Mouse (Mus musculus) kidney, embryonic 14.5 days (tissue): ENCODE measurements around the gene Fndc1. TPM values are rescaled to one million over a fixed set of nuclear protein-coding genes. Genes with fewer than 3 reads are reported as not detected.

Source experiments
- ATAC-seq: fragments of 200-750 bp; cut with Nextera tagmentation; 2 replicates; pipeline ENCODE4 v1.8.0; 2017; ENCODE audit warnings: moderate number of reproducible peaks, mild to moderate bottlenecking, moderate TSS enrichment, moderate library complexity; ENCODE audit not compliant: low FRiP score, low TSS enrichment
- H3K27ac ChIP-seq: fragments of 300-500 bp; sonication (generic); 2 replicates; pipeline ENCODE4 v1.5.1; 2014; ENCODE audit warnings: low read depth, mild to moderate bottlenecking, low read length, moderate library complexity, mixed read lengths
- H3K27me3 ChIP-seq: fragments of 300-500 bp; sonication (generic); 2 replicates; pipeline ENCODE4 v1.6.1; 2014; ENCODE audit warnings: mild to moderate bottlenecking, low read length; ENCODE audit not compliant: control insufficient read depth, insufficient read depth
- H3K36me3 ChIP-seq: fragments of 300-500 bp; sonication (generic); 2 replicates; pipeline ENCODE4 v1.6.1; 2014; ENCODE audit warnings: low read length, mixed read lengths; ENCODE audit not compliant: control insufficient read depth, insufficient read depth
- H3K4me1 ChIP-seq: fragments of 300-500 bp; sonication (generic); 2 replicates; pipeline ENCODE4 v1.6.1; 2014; ENCODE audit warnings: low read length, mixed read lengths; ENCODE audit not compliant: control insufficient read depth, insufficient read depth
- H3K4me2 ChIP-seq: fragments of 300-500 bp; sonication (generic); replicated peaks from 2 replicates; pipeline ENCODE4 v1.6.1; 2014; ENCODE audit warnings: low read depth, mild to moderate bottlenecking, low read length
- H3K4me3 ChIP-seq: fragments of 300-500 bp; sonication (generic); 2 replicates; pipeline ENCODE4 v1.5.1; 2014; ENCODE audit warnings: mild to moderate bottlenecking, low read length
- H3K9ac ChIP-seq: fragments of 300-500 bp; sonication (generic); 2 replicates; pipeline ENCODE4 v1.6.1; 2014; ENCODE audit warnings: low read depth, mild to moderate bottlenecking, low read length, moderate library complexity
- H3K9me3 ChIP-seq: fragments of 300-500 bp; sonication (generic); 2 replicates; pipeline ENCODE4 v1.6.1; 2016; ENCODE audit warnings: low read length; ENCODE audit not compliant: control insufficient read depth
- WGBS: fragments of 180-500 bp; shearing (Covaris S2); extraction: QIAGEN DNeasy Blood & Tissue Kit; methylation state at CpG from one replicate; pipeline ENCODE4 v1.1.7; 2014; 5-methylcytosine and 5-hydroxymethylcytosine counted together
- polyA plus RNA-seq: library from polyadenylated mRNA; unstranded; fragments of >200 nt; fragmentation: Nextera tagmentation; extraction: Ambion mirVana; gene quantifications from 2 replicates; pipeline ENCODE4 v1.2.1, GENCODE M21; 2014

The Fndc1 gene
- 0.11 and 0.24 TPM in 2 replicates for polyA plus RNA-seq

DNA sequence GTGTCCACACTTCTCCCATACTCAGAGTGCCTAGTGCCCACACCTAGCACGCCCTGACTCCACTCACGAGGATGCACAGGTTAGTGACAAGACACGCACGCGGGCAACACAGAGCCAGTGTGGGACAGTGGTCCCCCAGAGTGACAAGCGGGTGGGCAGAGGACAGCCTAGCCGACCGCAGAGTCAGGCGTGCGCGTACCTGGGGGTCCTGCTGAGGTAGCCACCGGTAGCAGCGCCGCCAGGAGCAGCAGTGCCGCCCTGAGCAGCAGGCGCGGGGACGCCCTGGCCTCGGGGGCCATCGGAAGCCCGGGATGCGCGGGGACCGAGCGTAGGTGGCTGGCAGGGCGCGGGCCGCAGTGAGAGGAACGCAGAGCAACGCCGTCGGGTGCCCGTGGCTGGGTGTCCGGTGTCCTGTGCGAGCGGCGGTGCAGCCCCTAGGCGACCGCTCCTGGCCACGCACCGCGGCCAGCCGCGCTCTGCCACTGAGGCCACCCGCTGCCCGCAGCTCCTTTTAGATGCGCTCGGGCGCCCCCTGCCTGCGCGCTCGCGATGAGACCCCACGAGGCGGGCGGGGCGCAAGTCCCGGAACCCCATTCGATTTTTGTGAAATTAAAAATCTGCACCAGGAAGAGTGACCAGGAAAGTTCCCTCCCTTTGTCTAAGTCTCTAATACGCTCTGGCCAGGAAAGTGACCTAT, at the start of gene Fndc1:
Gene Fndc1, minus strand, starts transcription at position 484 of the 697 bp plus-strand sequence.
- H3K27me3 ChIP-seq: peaks cover 32% of the 10 kb centered on the region
- H3K4me1 ChIP-seq: 0 out of 2 replicates have a peak, but pooled peaks cover 5% of the 10 kb centered on the region
- no peaks in the 10 kb centered on the region for H3K36me3 ChIP-seq
- 2% methylated on average over 57 of the region's 60 CpGs for WGBS
- ATAC-seq: peak; percentile 79
- no peaks in the 10 kb centered on the region for H3K9me3 ChIP-seq
- H3K4me3 ChIP-seq: peak within 1 kb of the TSS; percentile 48
- H3K27ac ChIP-seq: no peak within 1 kb of the TSS
- peak within 1 kb of the TSS; percentile 46; the same call in 1 of the 2 replicates for H3K9ac ChIP-seq
- H3K4me2 ChIP-seq: peak within 1 kb of the TSS; percentile 98

DNA sequence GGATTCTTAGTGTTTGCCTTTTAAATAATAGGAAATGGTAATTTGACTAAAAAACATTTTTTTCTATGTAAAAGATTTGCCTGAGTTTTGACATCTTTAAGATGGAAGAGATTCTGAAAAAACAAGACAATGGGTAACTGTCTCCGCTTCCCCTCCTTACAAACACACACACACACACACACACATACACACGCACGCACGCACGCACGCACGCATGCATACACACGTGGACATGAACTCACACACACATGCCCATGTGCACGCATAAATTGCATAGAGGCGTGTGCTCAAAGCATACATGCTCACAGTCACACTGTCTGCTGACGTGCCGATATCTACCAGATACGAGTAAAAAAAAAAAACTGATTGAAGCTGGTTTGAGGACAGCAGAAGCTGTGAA, 49.4 kb upstream of the Fndc1 start:
- 80% methylated on average over 13 of the region's 13 CpGs for WGBS
- no peaks in the 10 kb centered on the region for H3K9me3 ChIP-seq
- H3K27me3 ChIP-seq: no peaks in the 10 kb centered on the region
- no peaks in the 10 kb centered on the region for H3K36me3 ChIP-seq
- H3K4me1 ChIP-seq: peaks cover 12% of the 10 kb centered on the region; the same call in 1 of the 2 replicates
- H3K4me2 ChIP-seq: peak overlapping the region; percentile 15; the same call in 1 of the 2 replicates
- H3K4me3 ChIP-seq: no peak overlapping the region
- no peak overlapping the region for H3K27ac ChIP-seq
- ATAC-seq: no peak
- H3K9ac ChIP-seq: no peak overlapping the region

DNA sequence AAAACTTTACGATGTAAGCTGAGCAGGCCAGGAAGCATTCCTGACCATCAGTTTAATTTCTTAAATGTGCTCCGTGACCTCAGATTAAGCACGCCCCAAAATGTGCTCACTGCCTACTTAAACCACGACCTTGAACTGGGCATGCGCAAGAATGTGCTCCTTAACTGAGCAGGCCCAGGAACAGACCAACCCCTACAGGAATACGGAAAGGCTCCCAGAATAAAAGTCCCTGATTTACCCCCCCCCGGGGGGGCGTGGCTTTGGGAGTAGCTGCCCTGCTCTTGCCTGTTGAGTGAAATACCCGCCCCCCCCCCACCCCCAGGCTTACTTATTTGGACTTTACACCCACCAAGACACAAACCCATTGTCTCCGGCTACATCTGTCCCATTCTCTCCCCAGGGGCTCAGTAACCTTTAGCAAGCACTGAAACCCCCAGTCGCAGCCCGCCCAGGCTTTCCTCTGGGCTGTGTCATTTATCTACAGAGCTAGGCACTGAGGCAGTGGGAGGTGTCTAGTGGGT, 48.9 kb upstream of the Fndc1 start:
- ATAC-seq: peak; percentile 61; the same call in 1 of the 2 replicates
- Histone ChIP-seq H3K27me3 (no peaks in the 10 kb centered on the region), H3K4me3 (no peak overlapping the region), H3K9me3 (no peaks in the 10 kb centered on the region), H3K27ac (no peak overlapping the region), H3K36me3 (no peaks in the 10 kb centered on the region), H3K4me1 (peaks cover 12% of the 10 kb centered on the region; the same call in 1 of the 2 replicates), H3K9ac (no peak overlapping the region), H3K4me2 (peak overlapping the region; percentile 15; the same call in 1 of the 2 replicates)
- WGBS: 24% methylated on average over 12 of the region's 12 CpGs

DNA sequence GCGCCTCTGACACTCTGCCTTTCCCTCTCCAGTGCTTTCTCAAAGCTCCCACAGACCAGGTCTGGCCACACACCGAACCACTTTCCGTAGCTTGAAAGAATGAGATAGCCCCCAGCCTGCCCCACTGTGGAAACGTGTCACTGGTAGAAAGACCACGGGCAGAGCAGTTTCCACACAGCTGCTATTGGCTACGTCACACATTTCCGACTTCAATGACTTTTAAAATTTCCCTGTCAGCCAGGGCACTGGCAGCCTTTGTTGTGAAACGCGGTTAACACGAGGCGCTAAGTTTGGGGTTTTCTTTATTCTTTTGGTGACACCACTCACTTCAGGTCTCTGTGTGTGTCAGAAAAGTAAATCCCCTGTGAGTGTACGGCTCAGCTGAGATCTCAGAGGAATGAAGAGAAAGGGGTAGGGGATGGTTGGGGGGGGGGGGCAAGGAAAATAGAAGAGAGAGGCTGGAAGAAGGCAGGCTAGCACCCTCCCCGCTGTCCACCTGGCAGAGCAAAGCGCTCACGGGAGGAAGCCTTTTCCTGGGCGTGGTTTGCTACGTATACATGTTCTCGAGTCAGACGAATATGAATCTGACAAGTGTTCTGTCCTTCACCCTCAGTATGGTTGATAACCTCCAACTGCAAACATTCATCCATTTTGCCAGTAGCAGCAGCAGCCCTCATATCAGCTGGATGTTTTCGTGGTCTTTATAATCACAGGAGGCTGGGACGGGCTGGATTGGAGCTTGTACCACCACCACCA, 47.9 kb upstream of the Fndc1 start:
- Histone ChIP-seq H3K9ac (no peak overlapping the region), H3K36me3 (no peaks in the 10 kb centered on the region), H3K9me3 (no peaks in the 10 kb centered on the region), H3K27ac (no peak overlapping the region; the same call in 1 of the 2 replicates), H3K4me2 (no peak overlapping the region), H3K27me3 (no peaks in the 10 kb centered on the region), H3K4me3 (no peak overlapping the region), H3K4me1 (peaks cover 12% of the 10 kb centered on the region; the same call in 1 of the 2 replicates)
- ATAC-seq: no peak
- 87% methylated on average over 21 of the region's 21 CpGs for WGBS

DNA sequence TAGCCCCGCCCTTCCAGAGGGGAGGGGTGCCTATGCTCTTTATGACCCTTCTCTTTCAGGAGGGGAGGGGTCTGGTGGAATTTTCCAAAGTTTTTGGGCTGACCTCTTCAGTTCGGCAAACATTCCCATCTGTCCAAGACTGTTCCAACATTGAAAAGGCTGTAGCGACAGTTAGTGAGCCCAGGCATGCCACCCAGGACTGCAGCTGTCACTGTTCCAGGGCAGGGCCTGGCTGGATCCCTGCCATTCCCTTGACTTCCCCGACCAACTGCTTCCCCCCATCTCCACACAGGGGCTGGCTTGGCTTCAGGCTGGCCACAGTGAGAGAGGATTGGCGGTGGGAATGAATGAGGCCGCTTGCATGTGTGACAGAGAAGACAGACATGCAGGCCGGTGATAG, 46.3 kb upstream of the Fndc1 start:
- Histone ChIP-seq H3K9ac (no peak overlapping the region), H3K4me1 (peaks cover 12% of the 10 kb centered on the region; the same call in 1 of the 2 replicates), H3K27ac (no peak overlapping the region), H3K27me3 (no peaks in the 10 kb centered on the region), H3K9me3 (no peaks in the 10 kb centered on the region), H3K36me3 (no peaks in the 10 kb centered on the region), H3K4me2 (no peak overlapping the region), H3K4me3 (no peak overlapping the region)
- 75% methylated on average over 7 of the region's 7 CpGs for WGBS
- ATAC-seq: no peak

DNA sequence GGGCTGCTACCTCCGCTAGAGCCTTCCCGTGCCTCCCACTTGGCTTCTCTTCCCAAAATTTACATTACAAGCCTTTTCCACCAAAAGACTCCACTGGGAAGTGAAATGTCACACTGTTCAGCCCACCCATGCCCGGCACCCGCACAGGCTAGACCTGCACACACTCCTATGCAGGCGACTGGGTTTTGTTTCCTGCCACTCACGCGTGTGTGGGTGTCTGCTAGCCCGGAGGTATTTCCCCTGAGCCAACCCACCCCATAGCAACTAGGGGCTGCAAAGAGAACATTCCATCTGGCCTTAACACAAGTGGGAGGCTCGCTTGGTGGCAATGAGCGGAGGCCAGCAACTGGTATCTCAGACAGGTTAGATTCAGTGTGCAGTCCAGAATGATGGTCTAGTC, 44.7 kb upstream of the Fndc1 start:
- H3K4me1 ChIP-seq: peaks cover 8% of the 10 kb centered on the region; the same call in 1 of the 2 replicates
- H3K9me3 ChIP-seq: no peaks in the 10 kb centered on the region
- H3K36me3 ChIP-seq: no peaks in the 10 kb centered on the region
- no peak overlapping the region for H3K27ac ChIP-seq
- H3K4me3 ChIP-seq: no peak overlapping the region
- H3K27me3 ChIP-seq: no peaks in the 10 kb centered on the region
- WGBS: 67% methylated on average over 10 of the region's 10 CpGs
- ATAC-seq: no peak
- no peak overlapping the region for H3K9ac ChIP-seq
- H3K4me2 ChIP-seq: no peak overlapping the region

DNA sequence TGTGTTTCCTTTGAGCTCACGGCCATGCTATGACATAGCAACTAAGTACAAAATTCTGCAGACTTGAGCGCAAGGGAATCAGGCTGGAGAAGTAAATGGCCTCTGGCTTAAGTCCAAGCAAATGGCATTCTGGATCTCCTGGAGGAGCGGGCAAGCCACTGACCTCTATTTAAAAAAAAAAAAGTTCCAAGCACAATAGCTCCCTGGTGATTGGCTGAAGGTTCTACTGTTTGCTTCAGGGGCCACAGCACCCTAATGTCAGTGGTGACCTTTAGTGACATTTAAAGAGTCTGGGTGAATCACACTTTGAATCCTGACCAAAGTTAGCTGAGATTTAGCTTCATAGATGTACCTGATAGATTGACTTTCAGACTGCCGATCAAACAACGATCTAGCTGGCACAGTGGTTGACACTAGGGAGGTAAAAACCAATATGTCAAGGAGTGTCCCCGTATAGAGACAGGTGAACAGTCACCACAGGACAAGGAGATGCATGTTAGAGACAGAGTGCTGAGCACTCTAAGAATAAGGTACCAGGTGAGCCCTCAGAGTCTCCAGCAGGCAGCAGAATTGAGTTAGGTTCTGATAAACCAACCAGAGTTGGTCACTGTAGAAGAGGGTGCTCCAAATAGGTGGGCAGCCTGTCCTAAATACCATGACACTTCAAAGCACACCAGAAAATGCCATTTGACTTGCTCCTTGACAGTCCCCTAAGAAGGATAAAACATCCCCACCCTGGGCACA, 43.9 kb upstream of the Fndc1 start:
- 82% methylated on average over 6 of the region's 6 CpGs for WGBS
- ATAC-seq: no peak
- no peaks in the 10 kb centered on the region for H3K36me3 ChIP-seq
- H3K4me1 ChIP-seq: peaks cover 5% of the 10 kb centered on the region; the same call in 1 of the 2 replicates
- H3K4me2 ChIP-seq: no peak overlapping the region
- H3K27ac ChIP-seq: no peak overlapping the region
- H3K9me3 ChIP-seq: no peaks in the 10 kb centered on the region
- no peaks in the 10 kb centered on the region for H3K27me3 ChIP-seq
- H3K4me3 ChIP-seq: no peak overlapping the region
- H3K9ac ChIP-seq: no peak overlapping the region

DNA sequence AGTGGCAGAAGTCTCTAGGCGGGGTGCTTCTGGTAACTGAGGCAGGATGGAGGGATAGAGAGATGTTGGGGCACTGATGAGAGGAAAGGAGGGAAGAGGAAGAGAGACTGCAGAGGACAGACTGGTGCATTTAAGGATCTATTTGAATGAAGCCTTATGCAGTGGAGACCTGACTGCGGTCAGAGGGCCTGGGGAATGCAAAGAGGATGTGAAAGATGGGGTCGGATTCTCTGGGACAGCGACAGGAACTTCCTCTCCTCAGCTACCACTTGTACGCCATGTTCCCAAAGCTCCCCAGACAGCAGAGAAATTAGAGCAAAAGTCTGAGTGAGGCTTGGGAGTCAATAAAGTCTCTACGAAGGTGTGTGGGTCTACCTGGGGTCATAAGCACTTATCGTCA, 42.0 kb upstream of the Fndc1 start:
- no peaks in the 10 kb centered on the region for H3K9me3 ChIP-seq
- H3K27me3 ChIP-seq: no peaks in the 10 kb centered on the region
- WGBS: 85% methylated on average over 7 of the region's 7 CpGs
- H3K4me3 ChIP-seq: no peak overlapping the region
- no peak overlapping the region for H3K4me2 ChIP-seq
- H3K27ac ChIP-seq: no peak overlapping the region
- H3K4me1 ChIP-seq: no peaks in the 10 kb centered on the region
- H3K9ac ChIP-seq: no peak overlapping the region
- no peak for ATAC-seq
- H3K36me3 ChIP-seq: no peaks in the 10 kb centered on the region
